Mouse (Mus musculus) MEL (cell line): ENCODE data around the gene Exog.

Source experiments
- CTCF ChIP-seq, 3 experiments: IDR thresholded peaks in 2 of 3; conservative IDR thresholded peaks in 1 of 3; 2 replicates each; pipeline ENCODE4 v1.5.1; 2011 to 2012; ENCODE audit warnings: low read length in 3 of 3, low read depth in 2 of 3, mild to moderate bottlenecking in 2 of 3, improper control_type of control experiment in 1 of 3, inconsistent platforms in 1 of 3, mixed read lengths in 1 of 3, moderate library complexity in 1 of 3; ENCODE audit not compliant: control insufficient read depth in 1 of 3, insufficient read depth in 1 of 3, poor library complexity in 1 of 3, severe bottlenecking in 1 of 3
- E2F4 ChIP-seq: IDR thresholded peaks from 2 replicates; pipeline ENCODE4 v1.6.1; 2011; ENCODE audit warnings: low read depth, low read length, improper control_type of control experiment, borderline replicate concordance
- EP300 ChIP-seq, 2 experiments: IDR thresholded peaks; 2 replicates each; pipeline ENCODE4 v1.6.1; 2011; ENCODE audit warnings: improper control_type of control experiment in 2 of 2, low read length in 2 of 2, low read depth in 1 of 2, mild to moderate bottlenecking in 1 of 2
- MAFK ChIP-seq: IDR thresholded peaks from 2 replicates; pipeline ENCODE4 v1.6.1; 2011; ENCODE audit warnings: low read depth, mild to moderate bottlenecking, low read length, improper control_type of control experiment, borderline replicate concordance
- MAX ChIP-seq: IDR thresholded peaks from 2 replicates; pipeline ENCODE4 v1.6.1; 2011; ENCODE audit warnings: low read length, improper control_type of control experiment
- NELFE ChIP-seq: IDR thresholded peaks from 2 replicates; pipeline ENCODE4 v1.6.1; 2011; ENCODE audit warnings: low read depth, low read length, improper control_type of control experiment
- POLR2A ChIP-seq, 2 experiments: IDR thresholded peaks; 2 replicates each; pipeline ENCODE4 v1.6.1; 2011 to 2012; ENCODE audit warnings: low read length in 2 of 2, mild to moderate bottlenecking in 2 of 2, control low read depth in 1 of 2, improper control_type of control experiment in 1 of 2, low read depth in 1 of 2, moderate library complexity in 1 of 2; ENCODE audit not compliant: control insufficient read depth in 1 of 2, insufficient read depth in 1 of 2, poor library complexity in 1 of 2
- POLR2AphosphoS5 ChIP-seq: IDR thresholded peaks from 2 replicates; pipeline ENCODE4 v1.6.1; 2012; ENCODE audit warnings: low read depth, borderline replicate concordance, mild to moderate bottlenecking, inconsistent platforms, low read length, moderate library complexity, mixed read lengths
- RCOR1 ChIP-seq: IDR thresholded peaks from 2 replicates; pipeline ENCODE4 v1.6.1; 2012; ENCODE audit warnings: low read depth, mild to moderate bottlenecking, inconsistent platforms, low read length, improper control_type of control experiment
- SMC3 ChIP-seq: IDR thresholded peaks from 2 replicates; pipeline ENCODE4 v1.6.1; 2011; ENCODE audit warnings: low read depth, low read length, improper control_type of control experiment
- TCF12 ChIP-seq: IDR thresholded peaks from 2 replicates; pipeline ENCODE4 v1.6.1; 2014; ENCODE audit warnings: low read depth, mild to moderate bottlenecking, inconsistent platforms, low read length, improper control_type of control experiment, moderate library complexity
- USF2 ChIP-seq, 2 experiments: IDR thresholded peaks; 2 replicates each; pipeline ENCODE4 v1.6.1; 2011 to 2012; ENCODE audit warnings: improper control_type of control experiment in 2 of 2, low read length in 2 of 2, borderline replicate concordance in 1 of 2, inconsistent platforms in 1 of 2, low read depth in 1 of 2, mild to moderate bottlenecking in 1 of 2; ENCODE audit not compliant: insufficient read depth in 1 of 2
- ZC3H11A ChIP-seq: IDR thresholded peaks from 2 replicates; pipeline ENCODE4 v1.6.1; 2012; ENCODE audit warnings: low read depth, mild to moderate bottlenecking, inconsistent platforms, low read length, improper control_type of control experiment

DNA sequence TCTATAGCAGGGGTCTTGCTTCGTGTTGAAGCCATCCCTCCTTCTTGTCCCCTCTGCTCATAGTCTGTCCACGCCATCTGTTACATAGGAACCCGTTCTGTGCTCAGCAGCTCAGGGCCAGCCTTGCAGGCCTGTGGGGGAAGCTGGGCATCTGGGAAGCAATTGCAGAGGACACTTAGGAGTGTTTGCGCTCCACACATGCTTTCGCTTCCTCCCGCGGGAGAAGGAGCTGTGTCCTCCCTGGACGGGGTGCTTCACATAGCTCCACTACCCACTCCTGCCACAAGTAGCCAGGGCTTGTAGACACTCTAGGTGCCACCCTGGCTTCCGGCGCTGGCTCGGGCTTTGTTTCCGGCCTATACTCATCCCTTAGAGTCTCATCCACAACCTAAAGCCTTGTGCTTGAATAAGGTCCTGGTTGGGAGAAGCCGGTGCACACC, 18.7 kb upstream of the Exog start:
- TF ChIP-seq POLR2A (IDR thresholded peaks at IDR 0.05; ENCODE audit: control insufficient read depth in 1 of 2, insufficient read depth in 1 of 2, low read depth in 1 of 2, low read length in 2 of 2, poor library complexity in 1 of 2) (no peak), MAX (no peak), CTCF (IDR thresholded peaks at IDR 0.05 in 2 of 3, conservative IDR thresholded peaks at IDR 0.05 in 1 of 3; ENCODE audit: control insufficient read depth in 1 of 3, insufficient read depth in 1 of 3, low read depth in 2 of 3, low read length in 3 of 3, poor library complexity in 1 of 3, severe bottlenecking in 1 of 3) (no peak), TCF12 (no peak), EP300 (IDR thresholded peaks at IDR 0.05; ENCODE audit: low read depth in 1 of 2, low read length in 2 of 2) (no peak), POLR2AphosphoS5 (no peak), ZC3H11A (no peak), SMC3 (no peak), RCOR1 (no peak), E2F4 (no peak), USF2 (IDR thresholded peaks at IDR 0.05; ENCODE audit: borderline replicate concordance in 1 of 2, insufficient read depth in 1 of 2, low read depth in 1 of 2, low read length in 2 of 2) (no peak), MAFK (no peak), NELFE (no peak)
